Mouse (Mus musculus) heart, adult 2 months (tissue): ENCODE data around the gene Col12a1. TPM values are rescaled to one million over a fixed set of nuclear protein-coding genes. Genes with fewer than 3 reads are reported as not detected.

Experiments
- DNase-seq, 2 experiments: peaks; one replicate each; pipeline ENCODE4 v3.0.0; 2021
- H3K27ac ChIP-seq: fragments of 200-600 bp; 2 replicates; pipeline ENCODE4 v1.8.1; 2022
- H3K27me3 ChIP-seq: fragments of 200-500 bp; 2 replicates; pipeline ENCODE4 v1.6.1; 2012; ENCODE audit warnings: mild to moderate bottlenecking, low read length, inconsistent platforms, mixed read lengths; ENCODE audit not compliant: control insufficient read depth, insufficient read depth
- H3K36me3 ChIP-seq: fragments of 200-500 bp; 2 replicates; pipeline ENCODE4 v1.6.1; 2012; ENCODE audit warnings: low read length, inconsistent platforms; ENCODE audit not compliant: control insufficient read depth, insufficient read depth
- H3K4me1 ChIP-seq: fragments of 200-500 bp; 2 replicates; pipeline ENCODE4 v1.6.1; 2011; ENCODE audit warnings: low read length; ENCODE audit not compliant: control insufficient read depth, insufficient read depth
- H3K4me3 ChIP-seq: fragments of 200-600 bp; 2 replicates; pipeline ENCODE4 v1.8.1; 2022
- H3K79me2 ChIP-seq: fragments of 200-500 bp; replicated peaks from 2 replicates; pipeline ENCODE4 v1.6.1; 2012; ENCODE audit warnings: mild to moderate bottlenecking, inconsistent platforms, low read length, moderate library complexity, mixed read lengths; ENCODE audit not compliant: control insufficient read depth, insufficient read depth
- H3K9ac ChIP-seq: fragments of 200-500 bp; 2 replicates; pipeline ENCODE4 v1.6.1; 2012; ENCODE audit warnings: low read depth, mild to moderate bottlenecking, control low read depth, inconsistent platforms, low read length, mixed read lengths
- CTCF ChIP-seq: fragments of 200-600 bp; IDR thresholded peaks from 2 replicates; pipeline ENCODE4 v1.8.1; 2022; ENCODE audit warnings: antibody characterized with exemption, mild to moderate bottlenecking, moderate library complexity
- EP300 ChIP-seq: fragments of 200-500 bp; IDR thresholded peaks from 2 replicates; pipeline ENCODE4 v1.6.1; 2011; ENCODE audit warnings: low read depth, low read length, control low read depth; ENCODE audit not compliant: insufficient read depth
- POLR2A ChIP-seq: fragments of 200-500 bp; IDR thresholded peaks from 2 replicates; pipeline ENCODE4 v1.6.1; 2011; ENCODE audit warnings: mild to moderate bottlenecking, low read depth, low read length, control low read depth; ENCODE audit not compliant: insufficient read depth
- WGBS: fragments of 180-500 bp; shearing (Covaris S2); methylation state at CpG from one replicate; pipeline ENCODE4 v1.1.7; 2018; 5-methylcytosine and 5-hydroxymethylcytosine counted together
- intact Hi-C: fragments of 180-260 bp; cut with DNase I; formaldehyde crosslinking; loops from one replicate; pipeline ENCODE4 v1.15.1; 2025
- polyA plus RNA-seq: library from polyadenylated mRNA; depleted of rRNA; stranded (reverse); fragments of >200 nt; gene quantifications from 2 replicates; pipeline ENCODE4 v1.2.3, GENCODE M21; 2012; rRNA removed
- total RNA-seq, 2 experiments: library from RNA; stranded (reverse); gene quantifications; 2 replicates each; pipeline ENCODE4 v1.2.3; 2021

Col12a1 gene
- total and polyA plus RNA-seq, 3 experiments = 0.70 to 1.1 (median 0.96) TPM

DNA sequence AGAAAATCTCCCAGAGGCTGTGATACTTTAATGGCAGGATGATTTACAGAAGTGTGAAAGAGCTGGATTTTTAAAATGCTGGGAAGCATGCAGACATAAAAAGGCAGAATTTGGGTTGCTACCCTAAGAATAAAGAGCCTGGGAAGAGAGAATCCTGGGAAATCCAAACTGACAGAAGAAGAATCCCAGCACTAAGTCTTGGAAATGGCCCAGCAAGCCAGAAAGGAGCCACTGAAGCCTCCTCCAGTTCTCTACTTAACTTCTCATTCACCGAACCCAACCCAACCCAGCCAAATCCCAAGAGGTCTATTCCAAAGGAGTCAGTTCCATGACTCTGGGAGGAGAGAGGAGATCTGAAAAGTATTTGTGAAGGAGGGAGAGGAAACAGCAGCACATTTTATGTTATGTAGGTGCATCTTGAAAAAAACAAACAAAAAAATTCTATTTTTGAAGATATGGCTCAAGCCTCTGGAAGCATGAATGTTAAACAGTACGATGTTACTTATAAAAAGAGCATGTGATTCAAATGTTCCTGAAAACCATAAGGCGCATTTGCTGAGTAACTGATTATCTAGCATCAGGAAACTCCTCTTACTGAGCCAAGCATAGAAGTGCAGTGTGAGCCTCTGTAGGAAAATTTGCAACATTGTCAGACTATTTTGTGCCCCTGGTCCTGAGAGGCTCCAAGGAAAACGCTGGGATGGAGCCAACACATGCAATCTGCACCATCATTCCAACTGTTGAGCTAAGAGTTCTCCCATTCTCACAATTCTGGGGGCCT is 132.0 kb downstream of the Col12a1 start:
- H3K27me3 ChIP-seq = no peaks in the 10 kb centered on the region
- no peak for TF ChIP-seq CTCF
- no peak for TF ChIP-seq POLR2A
- TF ChIP-seq EP300 = no peak
- no peaks in the 10 kb centered on the region for H3K79me2 ChIP-seq
- no peaks in the 10 kb centered on the region for H3K4me1 ChIP-seq
- no peak for DNase-seq
- H3K4me3 ChIP-seq = no peak overlapping the region
- H3K27ac ChIP-seq = no peak overlapping the region
- 51% methylated on average over 4 of the region's 4 CpGs for WGBS
- intact Hi-C loops = no loop called here
- no peak overlapping the region for H3K9ac ChIP-seq
- H3K36me3 ChIP-seq = no peaks in the 10 kb centered on the region

DNA sequence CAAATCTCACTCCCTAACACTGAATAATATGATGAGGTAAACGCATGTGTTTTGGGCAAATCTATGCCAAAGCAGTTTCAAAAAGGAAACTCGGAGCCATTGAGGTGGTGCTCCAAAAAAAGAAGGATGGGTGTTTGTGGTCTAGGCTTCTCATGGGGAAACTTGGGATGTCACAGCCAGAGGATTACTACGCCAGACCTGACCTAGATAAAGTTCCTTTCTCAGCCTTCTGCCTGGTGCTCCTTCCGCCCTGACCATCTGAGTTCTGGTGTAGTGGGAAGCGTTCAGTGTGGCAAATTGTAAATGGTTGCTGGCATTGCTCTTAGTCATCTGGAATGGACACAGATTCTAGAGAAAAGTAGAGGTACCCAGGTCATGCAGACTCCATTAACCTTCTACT is 151.8 kb downstream of the Col12a1 start:
- intact Hi-C loops = no loop called here
- H3K4me1 ChIP-seq = no peaks in the 10 kb centered on the region
- DNase-seq = no peak
- no peak overlapping the region for H3K4me3 ChIP-seq
- H3K36me3 ChIP-seq = no peaks in the 10 kb centered on the region
- H3K27me3 ChIP-seq = no peaks in the 10 kb centered on the region
- no peak overlapping the region for H3K9ac ChIP-seq
- TF ChIP-seq POLR2A = no peak
- TF ChIP-seq CTCF = no peak
- TF ChIP-seq EP300 = no peak
- WGBS = 83% methylated on average over 5 of the region's 5 CpGs
- no peak overlapping the region for H3K27ac ChIP-seq
- no peaks in the 10 kb centered on the region for H3K79me2 ChIP-seq

DNA sequence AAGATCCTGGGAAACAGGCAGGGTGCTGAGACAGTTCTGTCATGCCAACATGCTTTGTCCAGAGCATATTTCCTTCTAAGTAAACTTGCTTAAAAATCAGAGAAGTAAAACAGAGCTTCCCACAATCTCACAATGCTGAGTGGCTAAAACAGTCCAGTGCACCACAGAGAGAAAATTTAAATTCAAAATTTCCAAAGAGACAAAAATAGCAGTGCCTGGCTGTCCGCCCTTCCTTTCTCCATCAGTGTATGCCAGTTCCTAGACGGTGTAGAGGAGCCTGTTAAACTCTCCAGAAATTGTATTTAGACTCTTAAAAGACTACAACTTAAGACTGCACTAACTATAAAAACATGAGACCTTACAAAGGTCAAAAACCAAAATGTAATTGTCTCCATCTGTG is 165.3 kb downstream of the Col12a1 start:
- no peaks in the 10 kb centered on the region for H3K27me3 ChIP-seq
- no peak for DNase-seq
- TF ChIP-seq EP300 (no peak), POLR2A (no peak), CTCF (no peak)
- 46% methylated on average over 2 of the region's 2 CpGs for WGBS
- no peaks in the 10 kb centered on the region for H3K4me1 ChIP-seq
- intact Hi-C loops = no loop called here
- H3K79me2 ChIP-seq = no peaks in the 10 kb centered on the region
- H3K9ac ChIP-seq = no peak overlapping the region
- H3K36me3 ChIP-seq = no peaks in the 10 kb centered on the region
- no peak overlapping the region for H3K4me3 ChIP-seq
- no peak overlapping the region for H3K27ac ChIP-seq

Other genes with a start within 250 kb of the Col12a1 start
- 1,000 to 10,000 TPM in 1 of 2 experiments, 100 to 1,000 TPM in 1; 911 to 1,089 TPM for gene Cox7a2, start 41.0 kb upstream of the Col12a1 start, total RNA-seq
- 582 and 1,119 TPM in 2 replicates for gene Cox7a2, start 41.0 kb upstream of the Col12a1 start, polyA plus RNA-seq
- 10 to 100 TPM; 56.0 to 65.5 TPM for gene Tmem30a, start 74.7 kb upstream of the Col12a1 start, total RNA-seq
- gene Tmem30a, start 74.7 kb upstream of the Col12a1 start, polyA plus RNA-seq = 23.6 and 34.6 TPM in 2 replicates